Mouse (Mus musculus) B cell, adult (primary cell): ENCODE measurements around the gene Oas1e. TPM values are rescaled to one million over a fixed set of nuclear protein-coding genes. Genes with fewer than 3 reads are reported as not detected.

Source experiments
- total RNA-seq: library from RNA; stranded (reverse); gene quantifications from 4 replicates; pipeline ENCODE4 v1.2.4, GENCODE M21; 2023; ENCODE audit not compliant: inconsistent age

The Oas1e gene
- 0.39 to 0.71 TPM (median 0.48 TPM) in 4 replicates for total RNA-seq

GRCm38 (mm10) chr5:120795480-120796034, at the start of gene Oas1e:
Oas1e (minus strand) TSS chr5:120795530.

GRCm38 (mm10) chr5:120811951-120812819, 16.9 kb upstream of the Oas1e start, which contains the start of gene Oas1c:
Oas1c (minus strand) TSS chr5:120812514.

GRCm38 (mm10) chr5:120777478-120777877, 17.9 kb downstream of the Oas1e start, which contains the start of gene Oas3:
Oas3 (minus strand) TSS chr5:120777661.

GRCm38 (mm10) chr5:120749688-120750087, 45.6 kb downstream of the Oas1e start, which contains the start of gene Oas2:
Oas2 (minus strand) TSS chr5:120749853.

Other genes starting within 250 kb of the Oas1e start
- 40.8 to 46.2 TPM (median 43.3 TPM) in 4 replicates for gene Tpcn1, start 206.9 kb downstream of the Oas1e start, total RNA-seq
- 0.54 TPM in 1 of 4 replicates, not detected in the others for gene Iqcd, start 206.5 kb downstream of the Oas1e start, total RNA-seq
- 3.3 to 4.4 TPM (median 4.0 TPM) in 4 replicates for gene Rita1, start 182.9 kb downstream of the Oas1e start, total RNA-seq
- gene Ddx54, start 182.8 kb downstream of the Oas1e start, total RNA-seq = 169 to 181 TPM (median 174 TPM) in 4 replicates
- not detected in 4 replicates for gene Cfap73, start 161.3 kb downstream of the Oas1e start, total RNA-seq
- 39.5 to 56.3 TPM (median 51.7 TPM) in 4 replicates for gene Rasal1, start 146.7 kb downstream of the Oas1e start, total RNA-seq
- gene Dtx1, start 83.6 kb downstream of the Oas1e start, total RNA-seq = 226 to 261 TPM (median 233 TPM) in 4 replicates
- 4.4 to 13.2 TPM (median 6.7 TPM) in 4 replicates for gene Oas2, start 45.7 kb downstream of the Oas1e start, total RNA-seq
- gene Oas3, start 17.9 kb downstream of the Oas1e start, total RNA-seq = 2.2 to 5.3 TPM (median 3.0 TPM) in 4 replicates
- 10.8 to 15.9 TPM (median 12.5 TPM) in 4 replicates for gene Oas1c, start 17.0 kb upstream of the Oas1e start, total RNA-seq
- not detected in 4 replicates for gene Oas1f, start 51.8 kb upstream of the Oas1e start, total RNA-seq
- not detected in 4 replicates for gene Oas1h, start 65.9 kb upstream of the Oas1e start, total RNA-seq
- not detected in 4 replicates for gene Oas1g, start 92.1 kb upstream of the Oas1e start, total RNA-seq
- gene Oas1a, start 112.0 kb upstream of the Oas1e start, total RNA-seq = 2.1 to 5.6 TPM (median 3.4 TPM) in 4 replicates
- not detected in 4 replicates for gene Oas1d, start 119.0 kb upstream of the Oas1e start, total RNA-seq
- not detected in 4 replicates for gene Rph3a, start 214.6 kb upstream of the Oas1e start, total RNA-seq